Mouse (Mus musculus) hindbrain, embryonic 15.5 days (tissue): ENCODE results near the gene Phlpp1. TPM values are rescaled to one million over a fixed set of nuclear protein-coding genes. Genes with fewer than 3 reads are reported as not detected.

ENCODE experiments used
- ATAC-seq: fragments of 200-750 bp; cut with Nextera tagmentation; 2 replicates; pipeline ENCODE4 v1.8.0; 2017; ENCODE audit warnings: low read depth, moderate number of reproducible peaks, moderate TSS enrichment; ENCODE audit not compliant: low FRiP score
- H3K27ac ChIP-seq: fragments of 300-500 bp; sonication (generic); replicated peaks from 2 replicates; pipeline ENCODE4 v1.5.1; 2015; ENCODE audit warnings: mild to moderate bottlenecking, inconsistent platforms
- H3K27me3 ChIP-seq: fragments of 300-500 bp; sonication (generic); 2 replicates; pipeline ENCODE4 v1.6.1; 2015; ENCODE audit warnings: control low read depth, inconsistent platforms
- H3K36me3 ChIP-seq: fragments of 300-500 bp; sonication (generic); 2 replicates; pipeline ENCODE4 v1.6.1; 2015; ENCODE audit warnings: control low read depth, inconsistent platforms
- H3K4me1 ChIP-seq: fragments of 300-500 bp; sonication (generic); replicated peaks from 2 replicates; pipeline ENCODE4 v1.6.1; 2015; ENCODE audit warnings: control low read depth, inconsistent platforms
- H3K4me2 ChIP-seq: fragments of 300-500 bp; sonication (generic); 2 replicates; pipeline ENCODE4 v1.6.1; 2015; ENCODE audit warnings: moderate library complexity, mild to moderate bottlenecking, inconsistent platforms
- H3K4me3 ChIP-seq: fragments of 300-500 bp; sonication (generic); 2 replicates; pipeline ENCODE4 v1.5.1; 2015; ENCODE audit warnings: mild to moderate bottlenecking, inconsistent platforms
- H3K9ac ChIP-seq: fragments of 300-500 bp; sonication (generic); 2 replicates; pipeline ENCODE4 v1.6.1; 2015; ENCODE audit warnings: inconsistent platforms
- H3K9me3 ChIP-seq: fragments of 300-500 bp; sonication (generic); 2 replicates; pipeline ENCODE4 v1.6.1; 2016; ENCODE audit warnings: control low read depth, inconsistent platforms
- WGBS: fragments of 180-500 bp; shearing (Covaris S2); methylation state at CpG from one replicate; pipeline ENCODE4 v1.1.7; 2015; 5-methylcytosine and 5-hydroxymethylcytosine counted together
- polyA plus RNA-seq: library from polyadenylated mRNA; unstranded; fragments of >200 nt; fragmentation: Nextera tagmentation; extraction: Ambion mirVana; gene quantifications from 2 replicates; pipeline ENCODE4 v1.2.1, GENCODE M21; 2015

Phlpp1 gene
- polyA plus RNA-seq, 1 experiment from 2014 or later, result 8.1 TPM

DNA sequence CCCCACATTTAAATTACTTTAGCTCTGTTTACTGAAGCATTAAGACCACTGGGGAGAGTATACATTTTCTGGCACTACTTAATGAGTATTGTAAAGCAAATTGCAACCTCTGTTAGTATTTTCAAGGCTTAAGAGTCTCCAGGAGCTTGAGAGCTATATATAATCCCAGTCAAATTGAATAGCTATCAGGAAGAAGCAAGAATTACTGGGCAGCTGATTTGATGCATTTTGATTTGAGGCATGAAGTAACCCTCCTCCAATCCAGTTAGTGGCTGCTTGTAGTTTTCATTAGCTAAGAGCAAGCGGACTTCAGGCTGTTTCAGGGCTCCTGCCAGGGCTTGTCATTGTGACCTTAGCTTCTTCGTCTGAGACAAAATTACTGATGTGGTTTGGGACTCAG lies 101.4 kb downstream of the Phlpp1 start:
- no peak overlapping the region for H3K9ac ChIP-seq
- H3K4me1 ChIP-seq, result peaks cover 48% of the 10 kb centered on the region
- ATAC-seq, result no peak
- 52% methylated on average over 2 of the region's 2 CpGs for WGBS
- no peaks in the 10 kb centered on the region for H3K36me3 ChIP-seq
- H3K27ac ChIP-seq, result no peak overlapping the region
- no peak overlapping the region for H3K4me2 ChIP-seq
- no peak overlapping the region for H3K4me3 ChIP-seq
- no peaks in the 10 kb centered on the region for H3K9me3 ChIP-seq
- H3K27me3 ChIP-seq, result no peaks in the 10 kb centered on the region

DNA sequence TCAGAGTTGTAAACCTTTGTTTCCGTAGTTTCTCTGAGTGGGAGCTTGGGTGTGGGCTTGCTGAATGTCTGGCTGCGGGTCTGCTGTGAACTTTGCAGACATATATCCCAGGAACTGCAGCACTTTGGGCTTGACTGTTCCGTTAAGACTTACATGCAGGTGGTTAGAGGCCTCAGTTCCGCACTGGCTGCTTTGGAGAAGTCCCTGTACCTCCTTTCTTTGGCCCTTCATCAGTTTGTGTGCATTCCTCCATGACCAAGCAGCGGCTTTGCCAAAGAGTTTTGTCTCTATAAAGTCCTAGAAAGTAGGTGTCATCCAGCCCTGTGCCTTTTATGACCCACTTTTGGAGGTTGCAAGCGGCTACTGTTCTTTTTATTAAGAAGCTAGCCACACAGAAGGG lies 102.2 kb downstream of the Phlpp1 start:
- WGBS, result 82% methylated on average over 6 of the region's 6 CpGs
- Histone ChIP-seq H3K4me1 (peaks cover 56% of the 10 kb centered on the region), H3K4me2 (no peak overlapping the region), H3K36me3 (no peaks in the 10 kb centered on the region), H3K27ac (no peak overlapping the region), H3K4me3 (no peak overlapping the region), H3K9me3 (no peaks in the 10 kb centered on the region), H3K27me3 (no peaks in the 10 kb centered on the region), H3K9ac (no peak overlapping the region)
- no peak for ATAC-seq

DNA sequence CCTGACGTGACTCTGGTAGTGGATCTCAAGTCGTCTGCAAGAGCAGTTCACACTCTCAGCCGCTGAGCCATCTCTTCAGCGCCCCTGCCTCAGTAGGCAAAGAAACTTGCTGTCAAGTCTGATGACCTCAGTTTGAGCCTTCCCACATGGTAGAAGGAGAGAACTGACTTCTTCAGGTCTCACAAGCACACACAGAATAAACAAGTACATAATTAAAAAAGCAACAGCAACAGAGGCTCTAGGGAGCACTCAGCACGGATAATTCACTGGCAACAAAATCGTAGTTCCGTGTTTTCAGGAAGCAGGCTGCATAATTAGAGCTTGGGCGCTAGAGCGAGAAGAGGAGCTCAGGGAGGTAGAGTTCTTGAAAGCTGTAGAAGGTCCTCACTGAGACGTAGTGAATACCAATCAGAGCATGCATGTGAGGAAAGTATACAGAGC lies 103.0 kb downstream of the Phlpp1 start:
- peak overlapping the region; percentile 36 for H3K27ac ChIP-seq
- H3K4me2 ChIP-seq, result 0 out of 2 replicates have a peak overlapping the region, but pooled peaks have one; percentile 11
- WGBS, result 27% methylated on average over 10 of the region's 10 CpGs
- H3K36me3 ChIP-seq, result no peaks in the 10 kb centered on the region
- ATAC-seq, result peak; percentile 32
- no peak overlapping the region for H3K4me3 ChIP-seq
- no peaks in the 10 kb centered on the region for H3K27me3 ChIP-seq
- H3K9me3 ChIP-seq, result no peaks in the 10 kb centered on the region
- peaks cover 59% of the 10 kb centered on the region for H3K4me1 ChIP-seq
- no peak overlapping the region for H3K9ac ChIP-seq

DNA sequence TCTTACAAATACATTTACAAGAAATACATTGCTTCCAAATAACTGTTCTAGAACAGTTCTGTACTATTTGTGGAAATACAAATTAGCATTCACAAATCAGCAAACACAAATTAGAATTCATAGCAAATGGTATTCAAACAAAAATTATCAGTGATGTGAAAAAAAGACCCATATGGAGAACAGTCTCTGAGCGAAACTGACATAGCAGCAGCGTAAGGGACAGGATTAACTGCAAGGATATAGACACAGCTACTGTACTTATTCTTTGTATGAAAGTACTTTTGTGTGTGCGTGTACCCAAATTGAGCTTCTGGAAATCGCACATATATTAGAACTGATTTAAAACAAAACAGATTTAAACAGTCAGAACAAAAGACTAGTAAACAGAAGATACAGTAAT lies 103.6 kb downstream of the Phlpp1 start:
- no peak overlapping the region for H3K4me2 ChIP-seq
- no peaks in the 10 kb centered on the region for H3K27me3 ChIP-seq
- no peaks in the 10 kb centered on the region for H3K9me3 ChIP-seq
- no peak overlapping the region for H3K4me3 ChIP-seq
- ATAC-seq, result no peak
- no peak overlapping the region for H3K27ac ChIP-seq
- H3K4me1 ChIP-seq, result peaks cover 65% of the 10 kb centered on the region
- no peak overlapping the region for H3K9ac ChIP-seq
- 86% methylated on average over 4 of the region's 4 CpGs for WGBS
- H3K36me3 ChIP-seq, result no peaks in the 10 kb centered on the region

DNA sequence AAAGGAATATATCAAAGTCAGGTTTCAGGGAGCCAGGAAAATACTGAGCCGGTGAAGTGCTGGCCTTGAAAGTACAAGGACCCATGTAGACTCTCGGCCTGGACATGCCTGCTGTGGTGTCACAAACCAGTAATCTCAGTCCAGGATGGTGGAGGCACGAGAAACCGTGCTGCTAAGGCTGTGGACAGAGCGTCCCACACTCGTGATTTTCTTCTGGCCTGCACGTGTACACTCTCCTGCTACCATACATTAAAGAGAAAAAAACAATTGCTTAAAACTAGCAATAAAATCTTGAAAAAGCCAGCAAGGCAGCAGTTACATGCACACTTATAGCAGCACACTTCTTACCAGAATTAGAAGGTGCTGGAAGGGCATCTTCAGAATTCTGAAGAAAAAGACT lies 104.2 kb downstream of the Phlpp1 start:
- no peak overlapping the region for H3K27ac ChIP-seq
- WGBS, result 84% methylated on average over 7 of the region's 7 CpGs
- H3K9ac ChIP-seq, result no peak overlapping the region
- H3K4me3 ChIP-seq, result no peak overlapping the region
- H3K9me3 ChIP-seq, result no peaks in the 10 kb centered on the region
- no peaks in the 10 kb centered on the region for H3K27me3 ChIP-seq
- H3K4me1 ChIP-seq, result peaks cover 69% of the 10 kb centered on the region
- no peaks in the 10 kb centered on the region for H3K36me3 ChIP-seq
- no peak overlapping the region for H3K4me2 ChIP-seq
- no peak for ATAC-seq

DNA sequence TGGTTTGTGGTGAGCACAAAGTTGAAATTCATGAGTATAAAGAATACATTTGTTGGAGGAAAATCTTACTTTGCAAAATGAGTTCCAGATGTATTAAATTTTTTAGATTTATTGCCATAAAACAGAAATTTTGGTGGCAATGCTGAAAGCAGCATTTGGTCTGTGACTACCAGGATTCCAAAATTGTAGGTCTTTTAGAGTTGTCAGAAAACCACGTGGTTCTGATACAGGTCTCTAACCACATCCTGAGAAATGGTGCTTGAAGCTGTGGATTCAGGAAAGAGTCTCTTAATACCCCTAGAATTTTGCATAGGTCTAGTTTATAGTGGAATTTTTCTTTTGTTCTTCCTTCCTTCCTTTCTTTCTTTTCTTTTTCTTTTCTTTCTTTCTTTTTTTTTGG lies 105.3 kb downstream of the Phlpp1 start:
- no peak for ATAC-seq
- H3K9me3 ChIP-seq, result no peaks in the 10 kb centered on the region
- no peak overlapping the region for H3K4me2 ChIP-seq
- peaks cover 65% of the 10 kb centered on the region for H3K4me1 ChIP-seq
- H3K36me3 ChIP-seq, result no peaks in the 10 kb centered on the region
- 83% methylated on average over 1 of the region's 1 CpGs for WGBS
- H3K4me3 ChIP-seq, result no peak overlapping the region
- no peak overlapping the region for H3K9ac ChIP-seq
- no peak overlapping the region for H3K27ac ChIP-seq
- H3K27me3 ChIP-seq, result no peaks in the 10 kb centered on the region

DNA sequence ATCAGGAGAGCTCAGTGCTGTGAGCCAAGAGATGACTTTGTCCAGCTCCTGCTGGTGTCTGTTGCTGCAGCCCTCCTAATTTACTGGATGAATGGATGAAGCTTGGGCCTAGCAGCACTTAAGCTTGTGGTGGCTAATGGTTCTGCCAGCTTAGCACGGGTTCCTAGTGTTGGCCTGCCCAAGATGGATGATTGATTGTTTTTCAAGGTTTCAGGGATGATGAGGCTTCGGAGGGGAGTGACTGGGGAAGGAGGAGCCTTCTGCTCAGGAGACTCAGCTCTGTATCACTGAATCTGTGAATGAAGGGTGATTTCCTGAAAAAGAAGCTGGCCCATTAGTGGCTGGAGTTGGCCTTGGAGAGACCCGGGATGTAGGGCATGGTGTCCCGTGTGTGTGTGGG lies 105.7 kb downstream of the Phlpp1 start:
- Histone ChIP-seq H3K27ac (no peak overlapping the region; the same call in 1 of the 2 replicates), H3K9me3 (no peaks in the 10 kb centered on the region), H3K9ac (no peak overlapping the region), H3K4me3 (no peak overlapping the region), H3K36me3 (no peaks in the 10 kb centered on the region), H3K4me2 (no peak overlapping the region), H3K4me1 (peaks cover 60% of the 10 kb centered on the region), H3K27me3 (no peaks in the 10 kb centered on the region)
- ATAC-seq, result no peak
- 51% methylated on average over 4 of the region's 4 CpGs for WGBS

DNA sequence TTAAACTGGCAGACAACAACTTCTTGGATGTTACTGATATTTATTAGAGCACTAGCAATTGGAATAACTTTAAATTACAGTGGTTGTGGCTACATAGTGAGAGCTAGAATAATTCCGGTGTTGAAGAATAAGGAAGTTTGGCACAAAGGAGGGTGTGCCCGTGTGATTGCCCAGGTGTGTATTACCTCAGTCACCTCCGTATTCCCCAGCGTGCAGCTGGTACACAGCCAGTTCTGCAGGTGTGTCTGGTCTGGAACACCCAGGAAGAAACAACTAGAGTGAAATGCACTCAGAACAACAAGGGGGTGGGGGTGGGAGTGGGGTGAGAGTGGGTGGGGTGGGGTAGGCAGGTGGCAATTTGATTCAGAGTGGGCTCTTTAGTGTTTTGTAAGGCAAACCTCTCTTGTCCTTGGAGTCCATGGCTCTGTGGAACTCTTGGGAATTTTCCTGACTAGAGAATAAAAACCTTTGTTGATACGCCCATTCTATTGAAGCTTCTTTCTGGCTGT lies 107.1 kb downstream of the Phlpp1 start:
- H3K4me3 ChIP-seq, result no peak overlapping the region
- no peaks in the 10 kb centered on the region for H3K9me3 ChIP-seq
- 80% methylated on average over 5 of the region's 5 CpGs for WGBS
- peaks cover 51% of the 10 kb centered on the region for H3K4me1 ChIP-seq
- H3K27ac ChIP-seq, result no peak overlapping the region
- no peak for ATAC-seq
- H3K9ac ChIP-seq, result no peak overlapping the region
- no peaks in the 10 kb centered on the region for H3K27me3 ChIP-seq
- H3K4me2 ChIP-seq, result no peak overlapping the region
- no peaks in the 10 kb centered on the region for H3K36me3 ChIP-seq

DNA sequence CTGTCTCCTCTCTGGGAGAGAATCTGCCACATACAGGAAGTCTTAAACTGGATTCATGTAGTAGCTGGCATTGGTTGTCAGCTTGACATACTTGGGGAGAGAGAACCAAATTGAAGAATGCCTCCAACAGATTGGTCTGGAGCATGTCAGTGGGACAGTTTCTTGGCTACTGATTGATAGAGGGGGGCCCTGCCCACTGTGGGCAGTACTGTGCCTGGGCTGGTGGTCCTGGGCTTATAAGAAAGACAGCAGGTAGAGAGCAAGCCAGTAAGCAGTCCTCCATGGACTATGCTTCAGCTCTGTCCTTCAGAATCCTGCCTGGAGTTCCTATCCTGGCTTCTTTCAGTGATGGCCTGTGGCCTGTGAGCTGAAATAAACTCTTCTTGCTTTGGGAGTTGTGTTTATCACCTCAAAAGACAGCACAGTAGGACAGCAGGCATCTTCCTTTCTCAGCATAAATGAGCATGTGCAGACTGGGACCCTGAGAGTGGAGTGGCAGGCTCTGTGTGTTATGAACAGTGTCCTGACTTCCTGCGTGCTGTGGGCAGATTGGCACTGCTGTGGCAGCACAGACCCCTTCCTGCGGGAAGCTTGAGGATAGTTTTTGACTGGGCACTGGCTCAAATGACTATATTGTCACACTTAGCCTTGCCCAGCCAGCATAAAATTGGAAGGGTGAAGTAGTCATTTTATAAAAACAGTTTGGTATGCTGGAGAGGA lies 108.0 kb downstream of the Phlpp1 start:
- Histone ChIP-seq H3K4me2 (no peak overlapping the region), H3K4me1 (peaks cover 43% of the 10 kb centered on the region), H3K27ac (0 out of 2 replicates have a peak overlapping the region, but pooled peaks have one; percentile 17), H3K27me3 (no peaks in the 10 kb centered on the region), H3K9ac (no peak overlapping the region), H3K4me3 (no peak overlapping the region), H3K9me3 (no peaks in the 10 kb centered on the region), H3K36me3 (no peaks in the 10 kb centered on the region)
- 74% methylated on average over 2 of the region's 2 CpGs for WGBS
- ATAC-seq, result 0 out of 2 replicates have a peak, but pooled peaks have one; percentile 33

DNA sequence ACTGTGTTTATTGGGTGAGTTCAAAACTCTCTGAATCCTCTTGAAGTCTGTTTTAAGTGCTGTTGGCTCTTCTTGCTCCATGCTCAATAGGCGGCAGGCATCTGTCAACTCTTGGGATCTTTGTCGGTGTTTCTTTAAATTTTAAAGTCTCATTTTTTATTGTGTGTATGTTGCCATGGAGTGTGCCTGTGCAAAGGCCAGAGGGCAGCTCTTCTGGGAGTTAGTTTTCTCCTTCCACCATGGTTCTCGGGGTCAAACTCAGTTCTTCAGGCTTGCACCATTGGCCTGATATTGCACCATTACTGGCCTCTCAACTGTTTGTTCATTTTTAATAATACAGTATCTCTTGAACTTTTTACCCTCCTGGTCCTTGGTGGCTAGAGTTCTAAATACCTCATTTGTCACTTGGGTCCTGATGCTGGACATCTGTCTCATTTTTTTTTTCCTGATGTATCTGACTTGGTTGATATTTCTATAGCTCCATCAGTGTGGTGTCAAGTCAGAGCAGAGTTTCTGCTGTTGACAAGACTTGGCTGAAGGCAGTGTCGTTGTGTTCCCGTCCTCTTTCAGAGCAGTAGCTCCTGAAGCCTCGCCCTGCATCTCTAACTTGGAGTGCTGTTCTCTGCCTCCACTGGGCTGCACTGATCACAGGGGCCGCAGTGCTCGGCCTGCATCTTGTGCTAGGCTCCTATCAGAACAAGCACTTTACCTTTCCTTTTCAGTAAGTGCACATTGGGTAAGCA lies 108.8 kb downstream of the Phlpp1 start:
- ATAC-seq, result no peak
- Histone ChIP-seq H3K27me3 (no peaks in the 10 kb centered on the region), H3K27ac (no peak overlapping the region), H3K36me3 (no peaks in the 10 kb centered on the region), H3K4me1 (peaks cover 36% of the 10 kb centered on the region), H3K4me2 (no peak overlapping the region), H3K9me3 (no peaks in the 10 kb centered on the region), H3K9ac (no peak overlapping the region), H3K4me3 (no peak overlapping the region)
- 74% methylated on average over 8 of the region's 8 CpGs for WGBS

DNA sequence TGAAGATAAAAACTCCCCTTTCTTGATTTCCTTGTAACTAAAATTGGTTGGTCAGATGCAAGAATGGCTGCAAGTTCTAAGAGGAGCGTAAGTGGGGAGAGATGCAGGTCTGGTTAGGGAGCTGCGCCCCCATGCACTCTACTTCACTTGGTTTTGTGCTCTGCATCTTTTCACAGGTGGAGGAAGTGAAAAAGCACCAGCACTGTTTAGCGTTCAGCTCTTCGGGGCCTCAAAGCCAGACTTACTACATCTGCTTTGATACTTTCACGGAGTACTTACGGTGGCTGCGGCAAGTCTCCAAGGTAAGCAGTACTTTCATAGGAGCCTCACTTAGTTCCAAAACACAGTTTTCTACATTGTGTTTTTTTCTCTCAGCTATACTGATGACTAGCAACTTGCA lies 115.3 kb downstream of the Phlpp1 start:
- Histone ChIP-seq H3K27ac (no peak overlapping the region), H3K36me3 (peaks cover 3% of the 10 kb centered on the region), H3K4me2 (no peak overlapping the region), H3K9me3 (no peaks in the 10 kb centered on the region), H3K9ac (no peak overlapping the region), H3K27me3 (no peaks in the 10 kb centered on the region), H3K4me3 (no peak overlapping the region), H3K4me1 (no peaks in the 10 kb centered on the region)
- no peak for ATAC-seq
- 97% methylated on average over 7 of the region's 7 CpGs for WGBS

DNA sequence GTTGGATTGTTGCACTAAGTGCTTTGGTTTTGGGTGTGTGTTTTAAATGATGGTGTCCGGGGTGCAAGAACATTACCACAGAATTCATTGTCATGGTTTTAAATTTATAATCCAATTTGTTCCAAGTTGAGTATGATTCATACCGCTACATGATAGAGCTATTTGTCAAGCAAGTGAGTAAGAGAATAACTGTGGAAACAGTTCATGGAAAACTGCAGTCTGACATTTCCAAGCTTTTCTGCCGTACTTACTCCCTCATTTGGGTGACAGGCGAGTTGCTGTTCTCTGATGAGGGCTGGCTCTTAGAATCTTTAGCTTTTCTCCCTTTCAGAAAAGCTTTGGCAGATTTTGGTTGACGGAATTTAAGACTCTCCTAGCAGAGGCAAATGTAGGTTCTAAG lies 117.5 kb downstream of the Phlpp1 start:
- H3K36me3 ChIP-seq, result peaks cover 3% of the 10 kb centered on the region
- no peak overlapping the region for H3K4me2 ChIP-seq
- no peaks in the 10 kb centered on the region for H3K4me1 ChIP-seq
- 87% methylated on average over 5 of the region's 5 CpGs for WGBS
- H3K27ac ChIP-seq, result no peak overlapping the region
- H3K4me3 ChIP-seq, result no peak overlapping the region
- H3K9ac ChIP-seq, result no peak overlapping the region
- no peaks in the 10 kb centered on the region for H3K27me3 ChIP-seq
- H3K9me3 ChIP-seq, result no peaks in the 10 kb centered on the region
- no peak for ATAC-seq
